ENCODE assay signal across 8 mouse cellular contexts in the genomic region with DNA sequence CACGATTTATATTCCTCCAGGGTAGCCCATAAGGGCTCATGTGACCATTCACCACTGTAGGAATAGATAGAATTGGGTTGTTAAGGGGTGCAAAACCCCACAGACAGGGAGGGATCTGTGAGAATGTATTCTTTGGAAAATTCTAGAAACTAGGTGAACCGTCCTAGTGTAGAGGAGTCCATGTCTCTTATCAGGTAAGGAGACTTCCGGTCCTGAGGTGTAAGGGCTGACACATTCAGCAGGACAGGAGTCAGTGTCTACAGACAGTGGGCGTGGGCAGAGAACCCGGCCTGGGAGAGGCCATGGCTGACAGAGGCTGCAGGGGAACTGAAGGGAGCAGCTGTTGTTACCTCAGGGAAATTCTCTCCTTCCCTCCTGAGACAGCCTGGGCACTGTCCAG. TPM values are rescaled to one million over a fixed set of nuclear protein-coding genes. Genes with fewer than 3 reads are reported as not detected.
DNase-seq lines count a peak whose midpoint lies in the region; ATAC-seq and TF ChIP-seq lines count a peak whose summit lies in the region.
"Not testable (repeated sequence)": the region's sequence is repeated elsewhere in the genome, so short reads cannot be mapped to it uniquely, and the experiment has no call there.

No protein-coding gene starts in this region.

- not testable (repeated sequence) for TF ChIP-seq CTCF in embryonic fibroblast, embryonic 13.5 days (IDR thresholded peaks at IDR 0.05; ENCODE audit: borderline replicate concordance, insufficient read depth, low read length); liver, adult 2 months (IDR thresholded peaks at IDR 0.05; ENCODE audit: low read depth, low read length); lung, adult 2 months (IDR thresholded peaks at IDR 0.05; ENCODE audit: insufficient read depth, low read length)

- H3K27ac ChIP-seq in embryonic fibroblast, embryonic 13.5 days (ENCODE audit: insufficient read depth, low read length); heart, embryonic 15.5 days; liver, adult 2 months (replicated peaks; ENCODE audit: insufficient read depth, low read depth, low read length): not testable (repeated sequence)

- H3K4me1 ChIP-seq in embryonic fibroblast, embryonic 13.5 days (ENCODE audit: control insufficient read depth, insufficient read depth, low read length); heart, embryonic 15.5 days (replicated peaks); liver, adult 2 months (ENCODE audit: control insufficient read depth, insufficient read depth, low read length); lung, adult 2 months (ENCODE audit: control insufficient read depth, insufficient read depth, low read length): not testable (repeated sequence)

- not testable (repeated sequence) for H3K9ac ChIP-seq in heart, embryonic 15.5 days; liver, adult 2 months (ENCODE audit: low read depth, low read length)

- H3K9me3 ChIP-seq in heart, embryonic 15.5 days (replicated peaks) = not testable (repeated sequence)

- 54% methylated on average over 5 of the region's 5 CpGs for WGBS in heart, embryonic 15.5 days
- WGBS in liver, adult 2 months = 58% methylated on average over 5 of the region's 5 CpGs
- WGBS in lung, adult 2 months = 39% methylated on average over 5 of the region's 5 CpGs

- DNase-seq in T-cell, adult 2 months (ENCODE audit: low spot score) = peak; percentile 51
- not testable (repeated sequence) for DNase-seq in liver, adult 2 months (ENCODE audit: extremely low read depth, low read depth, low spot score); lung, adult 2 months
- DNase-seq in natural killer cell, adult 2 months (ENCODE audit: low spot score in 2 of 2) = peak; percentile 47 to 56
- DNase-seq in splenic B cell, adult 2 months (ENCODE audit: low read depth, low spot score) = peak; percentile 59

- TF ChIP-seq POLR2A in embryonic fibroblast, embryonic 13.5 days (IDR thresholded peaks at IDR 0.05; ENCODE audit: low read depth, low read length); liver, adult 2 months (IDR thresholded peaks at IDR 0.05; ENCODE audit: extremely low read depth, insufficient read depth, low read length); lung, adult 2 months (IDR thresholded peaks at IDR 0.05; ENCODE audit: borderline replicate concordance, extremely low read depth, low read depth, low read length): not testable (repeated sequence)

- not testable (repeated sequence) for H3K79me2 ChIP-seq in liver, adult 2 months (ENCODE audit: control insufficient read depth, insufficient read depth, low read length)

- peak overlapping the region; percentile 57; the same call in 1 of the 2 replicates for H3K4me3 ChIP-seq in embryonic fibroblast, embryonic 13.5 days (ENCODE audit: insufficient read depth, low read length)
- peak overlapping the region; percentile 56; the same call in 1 of the 2 replicates for H3K4me3 ChIP-seq in heart, embryonic 15.5 days
- H3K4me3 ChIP-seq in liver, adult 2 months (ENCODE audit: insufficient read depth, low read depth, low read length) = peak overlapping the region; percentile 82
- peak overlapping the region; percentile 71 for H3K4me3 ChIP-seq in lung, adult 2 months (replicated peaks; ENCODE audit: extremely low read depth, low read depth, low read length)

- not testable (repeated sequence) for H3K36me3 ChIP-seq in heart, embryonic 15.5 days
- H3K36me3 ChIP-seq in liver, adult 2 months (ENCODE audit: control insufficient read depth, insufficient read depth, low read length) = peaks cover 19% of the 10 kb centered on the region
- peaks cover 31% of the 10 kb centered on the region for H3K36me3 ChIP-seq in splenic B cell, adult 2 months (ENCODE audit: control insufficient read depth, insufficient read depth, low read length, poor library complexity, severe bottlenecking)

- peak; percentile 7 for ATAC-seq in CD4-positive, CD25-positive, alpha-beta regulatory T cell, adult 4 months
- not testable (repeated sequence) for ATAC-seq in heart, embryonic 15.5 days (replicated peaks; ENCODE audit: insufficient number of reproducible peaks, insufficient read depth, low FRiP score, low read depth)

- H3K4me2 ChIP-seq in heart, embryonic 15.5 days = peak overlapping the region; percentile 95

- peaks cover 34% of the 10 kb centered on the region for H3K27me3 ChIP-seq in heart, embryonic 15.5 days
- not testable (repeated sequence) for H3K27me3 ChIP-seq in liver, adult 2 months (ENCODE audit: control insufficient read depth, insufficient read depth, low read length); splenic B cell, adult 2 months (ENCODE audit: control insufficient read depth, insufficient read depth, low read length, poor library complexity, severe bottlenecking)

RNA-seq across cellular contexts. Expression of a gene that starts 1.4 kb away (rescaled TPM):
- 1,000 to 10,000 TPM; 5,395 to 7,513 TPM for polyA plus RNA-seq in CD4-positive, CD25-positive, alpha-beta regulatory T cell, adult 4 months (2017; shearing (Covaris generic))
- polyA plus RNA-seq in embryonic fibroblast, embryonic 13.5 days (2011; ENCODE audit: insufficient read length, low read depth, missing spikeins) = 131 and 166 TPM in 2 replicates
- polyA plus RNA-seq in heart, embryonic 15.5 days (2015; fragmentation: Nextera tagmentation; extraction: Ambion mirVana) = 37.4 and 80.9 TPM in 2 replicates
- 2,105 and 2,348 TPM in 2 replicates for total RNA-seq in liver, adult 2 months (2014; rRNA removed)
- 4,310 and 5,575 TPM in 2 replicates for polyA plus RNA-seq in liver, adult 2 months (2012; rRNA removed)
- 2,389 and 3,036 TPM in 2 replicates for polyA plus RNA-seq in lung, adult 2 months (2012; rRNA removed)

RNA-seq across cellular contexts. Expression of a gene that starts 25.8 kb away (rescaled TPM):
- polyA plus RNA-seq in CD4-positive, CD25-positive, alpha-beta regulatory T cell, adult 4 months (2017; shearing (Covaris generic)) = 1 to 10 TPM; 2.2 to 2.3 TPM
- polyA plus RNA-seq in embryonic fibroblast, embryonic 13.5 days (2011; ENCODE audit: insufficient read length, low read depth, missing spikeins) = 12.2 and 13.8 TPM in 2 replicates
- 15.8 and 20.8 TPM in 2 replicates for polyA plus RNA-seq in heart, embryonic 15.5 days (2015; fragmentation: Nextera tagmentation; extraction: Ambion mirVana)
- 10.0 and 13.7 TPM in 2 replicates for total RNA-seq in liver, adult 2 months (2014; rRNA removed)
- 29.7 and 33.8 TPM in 2 replicates for polyA plus RNA-seq in liver, adult 2 months (2012; rRNA removed)
- 40.7 and 53.6 TPM in 2 replicates for polyA plus RNA-seq in lung, adult 2 months (2012; rRNA removed)

RNA-seq across cellular contexts. Expression of a gene that starts 29.2 kb away (rescaled TPM):
- polyA plus RNA-seq in CD4-positive, CD25-positive, alpha-beta regulatory T cell, adult 4 months (2017; shearing (Covaris generic)) = 10 to 100 TPM; 20.9 to 21.4 TPM
- polyA plus RNA-seq in embryonic fibroblast, embryonic 13.5 days (2011; ENCODE audit: insufficient read length, low read depth, missing spikeins) = 16.7 and 16.9 TPM in 2 replicates
- 47.4 and 56.2 TPM in 2 replicates for polyA plus RNA-seq in heart, embryonic 15.5 days (2015; fragmentation: Nextera tagmentation; extraction: Ambion mirVana)
- total RNA-seq in liver, adult 2 months (2014; rRNA removed) = 76.5 and 80.5 TPM in 2 replicates
- polyA plus RNA-seq in liver, adult 2 months (2012; rRNA removed) = 162 and 167 TPM in 2 replicates
- 91.2 and 130 TPM in 2 replicates for polyA plus RNA-seq in lung, adult 2 months (2012; rRNA removed)

RNA-seq across cellular contexts. Expression of a gene that starts 32.8 kb away (rescaled TPM):
- polyA plus RNA-seq in CD4-positive, CD25-positive, alpha-beta regulatory T cell, adult 4 months (2017; shearing (Covaris generic)) = 10 to 100 TPM; 53.0 to 92.6 TPM
- 181 and 191 TPM in 2 replicates for polyA plus RNA-seq in embryonic fibroblast, embryonic 13.5 days (2011; ENCODE audit: insufficient read length, low read depth, missing spikeins)
- 97.8 and 133 TPM in 2 replicates for polyA plus RNA-seq in heart, embryonic 15.5 days (2015; fragmentation: Nextera tagmentation; extraction: Ambion mirVana)
- total RNA-seq in liver, adult 2 months (2014; rRNA removed) = 51.2 and 54.7 TPM in 2 replicates
- polyA plus RNA-seq in liver, adult 2 months (2012; rRNA removed) = 98.0 and 115 TPM in 2 replicates
- 161 and 183 TPM in 2 replicates for polyA plus RNA-seq in lung, adult 2 months (2012; rRNA removed)

RNA-seq across cellular contexts. Expression of a gene that starts 32.9 kb away (rescaled TPM):
- 10 to 100 TPM; 11.2 to 12.5 TPM for polyA plus RNA-seq in CD4-positive, CD25-positive, alpha-beta regulatory T cell, adult 4 months (2017; shearing (Covaris generic))
- polyA plus RNA-seq in embryonic fibroblast, embryonic 13.5 days (2011; ENCODE audit: insufficient read length, low read depth, missing spikeins) = 24.8 and 26.1 TPM in 2 replicates
- polyA plus RNA-seq in heart, embryonic 15.5 days (2015; fragmentation: Nextera tagmentation; extraction: Ambion mirVana) = 26.8 and 38.5 TPM in 2 replicates
- total RNA-seq in liver, adult 2 months (2014; rRNA removed) = 13.0 and 17.0 TPM in 2 replicates
- 40.3 and 46.5 TPM in 2 replicates for polyA plus RNA-seq in liver, adult 2 months (2012; rRNA removed)
- polyA plus RNA-seq in lung, adult 2 months (2012; rRNA removed) = 63.2 and 79.8 TPM in 2 replicates

Comparison
In these comparisons a context has a peak if more than half of its experiments do, and no peak if none do; other contexts are left out.
1. RNA of a gene that starts 1.4 kb away (polyA plus RNA-seq): 5,395 to 7,513 TPM in CD4-positive, CD25-positive, alpha-beta regulatory T cell, adult 4 months, 4,310 to 5,575 TPM in liver, adult 2 months and 2,389 to 3,036 TPM in lung, adult 2 months; 131 to 166 TPM in embryonic fibroblast, embryonic 13.5 days and 37.4 to 80.9 TPM in heart, embryonic 15.5 days; every median in the first group is over 10 times any median in the second.
2. Peak in every context shown above with its lines, with median percentiles within 50 percentile points of each other: H3K4me3 ChIP-seq.